Mouse (Mus musculus): ENCODE measurements around the gene Cpox. TPM values are rescaled to one million over a fixed set of nuclear protein-coding genes. Genes with fewer than 3 reads are reported as not detected.

Cpox gene
- polyA plus RNA-seq, 1 experiment from 2014 or later, result 12.2 TPM

- peak overlapping the region; percentile 77 for H3K4me3 ChIP-seq
These were observed 1.3 kb downstream of the Cpox start for GRCm38 (mm10) chr16:58671212-58671985.

GRCm38 (mm10) chr16:58672396-58672795 lies 2.3 kb downstream of the Cpox start:
- Histone ChIP-seq H3K9ac (replicated peaks) (no peak overlapping the region), H3K27me3 (no peaks in the 10 kb centered on the region), H3K27ac (replicated peaks) (no peak overlapping the region), H3K4me1 (peaks cover 9% of the 10 kb centered on the region; the same call in 1 of the 2 replicates), H3K9me3 (no peaks in the 10 kb centered on the region), H3K4me2 (replicated peaks) (no peak overlapping the region), H3K4me3 (no peak overlapping the region), H3K36me3 (peaks cover 27% of the 10 kb centered on the region)
- 95% methylated on average over 13 of the region's 13 CpGs for WGBS
- no peak for ATAC-seq (replicated peaks)

More at GRCm38 (mm10) chr16:58671212-58671985, 1.3 kb downstream of the Cpox start:
- H3K36me3 ChIP-seq, result peaks cover 24% of the 10 kb centered on the region
- no peak overlapping the region for H3K9ac ChIP-seq (replicated peaks)
- peak overlapping the region; percentile 75 for H3K4me2 ChIP-seq (replicated peaks)
- peaks cover 9% of the 10 kb centered on the region; the same call in 1 of the 2 replicates for H3K4me1 ChIP-seq
- ATAC-seq (replicated peaks), result no peak
- no peak overlapping the region for H3K27ac ChIP-seq (replicated peaks)
- WGBS, result 78% methylated on average over 8 of the region's 8 CpGs
- H3K27me3 ChIP-seq, result no peaks in the 10 kb centered on the region
- H3K9me3 ChIP-seq, result no peaks in the 10 kb centered on the region

GRCm38 (mm10) chr16:58673811-58674410 lies 3.8 kb downstream of the Cpox start:
- no peaks in the 10 kb centered on the region for H3K27me3 ChIP-seq
- H3K4me2 ChIP-seq (replicated peaks), result no peak overlapping the region
- H3K36me3 ChIP-seq, result peaks cover 35% of the 10 kb centered on the region
- no peak for ATAC-seq (replicated peaks)
- no peaks in the 10 kb centered on the region for H3K9me3 ChIP-seq
- no peak overlapping the region for H3K4me3 ChIP-seq
- no peak overlapping the region for H3K9ac ChIP-seq (replicated peaks)
- H3K27ac ChIP-seq (replicated peaks), result no peak overlapping the region
- WGBS, result 95% methylated on average over 15 of the region's 15 CpGs
- H3K4me1 ChIP-seq, result peaks cover 9% of the 10 kb centered on the region; the same call in 1 of the 2 replicates

- no peak overlapping the region for H3K9ac ChIP-seq (replicated peaks)
- no peaks in the 10 kb centered on the region for H3K9me3 ChIP-seq
- H3K4me2 ChIP-seq (replicated peaks), result no peak overlapping the region
- H3K4me3 ChIP-seq, result no peak overlapping the region
- ATAC-seq (replicated peaks), result no peak
- no peak overlapping the region for H3K27ac ChIP-seq (replicated peaks)
- WGBS, result 94% methylated on average over 13 of the region's 13 CpGs
- H3K36me3 ChIP-seq, result peaks cover 35% of the 10 kb centered on the region
- H3K27me3 ChIP-seq, result no peaks in the 10 kb centered on the region
- H3K4me1 ChIP-seq, result peaks cover 9% of the 10 kb centered on the region; the same call in 1 of the 2 replicates
These were observed 5.2 kb downstream of the Cpox start for GRCm38 (mm10) chr16:58675256-58675655.

- H3K36me3 ChIP-seq, result peaks cover 40% of the 10 kb centered on the region
- no peak overlapping the region for H3K9ac ChIP-seq (replicated peaks)
- no peak overlapping the region for H3K4me3 ChIP-seq
- ATAC-seq (replicated peaks), result no peak
- 90% methylated on average over 7 of the region's 7 CpGs for WGBS
- H3K4me2 ChIP-seq (replicated peaks), result no peak overlapping the region
- no peaks in the 10 kb centered on the region for H3K9me3 ChIP-seq
- H3K27me3 ChIP-seq, result no peaks in the 10 kb centered on the region
- 0 out of 2 replicates have a peak, but pooled peaks cover 5% of the 10 kb centered on the region for H3K4me1 ChIP-seq
- H3K27ac ChIP-seq (replicated peaks), result no peak overlapping the region
These were observed 6.1 kb downstream of the Cpox start for GRCm38 (mm10) chr16:58676156-58676555.

GRCm38 (mm10) chr16:58676633-58677032 lies 6.5 kb downstream of the Cpox start:
- H3K4me3 ChIP-seq, result no peak overlapping the region
- H3K9ac ChIP-seq (replicated peaks), result no peak overlapping the region
- no peaks in the 10 kb centered on the region for H3K27me3 ChIP-seq
- H3K9me3 ChIP-seq, result no peaks in the 10 kb centered on the region
- no peak overlapping the region for H3K27ac ChIP-seq (replicated peaks)
- 0 out of 2 replicates have a peak, but pooled peaks cover under 1% of the 10 kb centered on the region for H3K4me1 ChIP-seq
- WGBS, result 92% methylated on average over 3 of the region's 3 CpGs
- no peak overlapping the region for H3K4me2 ChIP-seq (replicated peaks)
- ATAC-seq (replicated peaks), result no peak
- H3K36me3 ChIP-seq, result peaks cover 42% of the 10 kb centered on the region

GRCm38 (mm10) chr16:58677491-58677890 lies 7.4 kb downstream of the Cpox start:
- Histone ChIP-seq H3K4me2 (replicated peaks) (no peak overlapping the region), H3K27ac (replicated peaks) (no peak overlapping the region), H3K36me3 (peaks cover 43% of the 10 kb centered on the region), H3K4me1 (no peaks in the 10 kb centered on the region), H3K4me3 (no peak overlapping the region), H3K27me3 (no peaks in the 10 kb centered on the region), H3K9me3 (no peaks in the 10 kb centered on the region), H3K9ac (replicated peaks) (no peak overlapping the region)
- no peak for ATAC-seq (replicated peaks)
- 74% methylated on average over 5 of the region's 5 CpGs for WGBS

GRCm38 (mm10) chr16:58678660-58679059 lies 8.6 kb downstream of the Cpox start:
- Histone ChIP-seq H3K36me3 (peaks cover 39% of the 10 kb centered on the region), H3K4me2 (replicated peaks) (no peak overlapping the region), H3K4me1 (no peaks in the 10 kb centered on the region), H3K27ac (replicated peaks) (no peak overlapping the region), H3K9ac (replicated peaks) (no peak overlapping the region), H3K4me3 (no peak overlapping the region), H3K27me3 (no peaks in the 10 kb centered on the region), H3K9me3 (no peaks in the 10 kb centered on the region)
- no peak for ATAC-seq (replicated peaks)
- 85% methylated on average over 7 of the region's 7 CpGs for WGBS

- no peak overlapping the region for H3K4me2 ChIP-seq (replicated peaks)
- H3K9ac ChIP-seq (replicated peaks), result no peak overlapping the region
- ATAC-seq (replicated peaks), result no peak
- no peaks in the 10 kb centered on the region for H3K9me3 ChIP-seq
- no peak overlapping the region for H3K4me3 ChIP-seq
- H3K4me1 ChIP-seq, result no peaks in the 10 kb centered on the region
- no peak overlapping the region for H3K27ac ChIP-seq (replicated peaks)
- no peaks in the 10 kb centered on the region for H3K27me3 ChIP-seq
- 87% methylated on average over 6 of the region's 6 CpGs for WGBS
- H3K36me3 ChIP-seq, result peaks cover 15% of the 10 kb centered on the region
These were observed 12.0 kb downstream of the Cpox start for GRCm38 (mm10) chr16:58682046-58682445.

- 82% methylated on average over 7 of the region's 7 CpGs for WGBS
- Histone ChIP-seq H3K9me3 (no peaks in the 10 kb centered on the region), H3K4me2 (replicated peaks) (no peak overlapping the region), H3K4me3 (no peak overlapping the region), H3K27ac (replicated peaks) (no peak overlapping the region), H3K36me3 (peaks cover 14% of the 10 kb centered on the region), H3K9ac (replicated peaks) (no peak overlapping the region), H3K27me3 (no peaks in the 10 kb centered on the region), H3K4me1 (no peaks in the 10 kb centered on the region)
- no peak for ATAC-seq (replicated peaks)
These were observed 12.8 kb downstream of the Cpox start for GRCm38 (mm10) chr16:58682870-58683269.

GRCm38 (mm10) chr16:58683911-58684310 lies 13.8 kb downstream of the Cpox start:
- Histone ChIP-seq H3K9me3 (no peaks in the 10 kb centered on the region), H3K4me1 (no peaks in the 10 kb centered on the region), H3K9ac (replicated peaks) (no peak overlapping the region), H3K4me3 (no peak overlapping the region), H3K4me2 (replicated peaks) (no peak overlapping the region), H3K27me3 (no peaks in the 10 kb centered on the region), H3K27ac (replicated peaks) (no peak overlapping the region), H3K36me3 (peaks cover 8% of the 10 kb centered on the region; the same call in 1 of the 2 replicates)
- no peak for ATAC-seq (replicated peaks)
- 90% methylated on average over 4 of the region's 4 CpGs for WGBS

- Histone ChIP-seq H3K9ac (replicated peaks) (no peak overlapping the region), H3K27me3 (no peaks in the 10 kb centered on the region)
- ATAC-seq (replicated peaks), result no peak
These were observed 14.4 kb downstream of the Cpox start for GRCm38 (mm10) chr16:58684537-58684936.

More at GRCm38 (mm10) chr16:58684537-58684936, 14.4 kb downstream of the Cpox start:
- Histone ChIP-seq H3K36me3 (peaks cover 8% of the 10 kb centered on the region; the same call in 1 of the 2 replicates), H3K9me3 (no peaks in the 10 kb centered on the region), H3K4me1 (no peaks in the 10 kb centered on the region), H3K4me3 (no peak overlapping the region), H3K4me2 (replicated peaks) (no peak overlapping the region), H3K27ac (replicated peaks) (no peak overlapping the region)
